Mouse (Mus musculus): ENCODE measurements around the gene Olfr1062.
A peak's percentile ranks its signal among the peaks of the same experiment; 100 is the strongest.
"Not testable (repeated sequence)": the region's sequence is repeated elsewhere in the genome, so short reads cannot be mapped to it uniquely, and the experiment has no call there.

The Olfr1062 gene

GRCm38 (mm10) chr2:86426649-86427048 lies at the start of gene Olfr1062:
TSS of gene Olfr1062 (minus strand) at chr2:86426749.
- DNase-seq (ENCODE audit: low read depth), result not testable (repeated sequence)

- peak; percentile 33 for DNase-seq (ENCODE audit: low read depth)
These were observed 38.0 kb upstream of the Olfr1062 start for GRCm38 (mm10) chr2:86464442-86465109.

- no peak for DNase-seq (ENCODE audit: low read depth)
These were observed 33.9 kb upstream of the Olfr1062 start for GRCm38 (mm10) chr2:86460434-86460833.

- DNase-seq (ENCODE audit: low read depth), result no peak
These were observed 29.6 kb upstream of the Olfr1062 start, which contains the start of gene Olfr1066 for GRCm38 (mm10) chr2:86456169-86456568. TSS of gene Olfr1066 (minus strand) at chr2:86456269.

- not testable (repeated sequence) for DNase-seq (ENCODE audit: low read depth)
These were observed 23.9 kb upstream of the Olfr1062 start, which contains the start of gene Olfr1065 for GRCm38 (mm10) chr2:86450491-86450890. TSS of gene Olfr1065 (minus strand) at chr2:86450591.

- DNase-seq (ENCODE audit: low read depth), result not testable (repeated sequence)
These were observed 15.6 kb upstream of the Olfr1062 start for GRCm38 (mm10) chr2:86442101-86442500.

- DNase-seq (ENCODE audit: low read depth), result not testable (repeated sequence)
These were observed 2.0 kb upstream of the Olfr1062 start for GRCm38 (mm10) chr2:86428511-86428910.

- no peak for DNase-seq (ENCODE audit: low read depth)
These were observed 12.6 kb downstream of the Olfr1062 start, which contains the start of gene Olfr1061 for GRCm38 (mm10) chr2:86413950-86414349. TSS of gene Olfr1061 (minus strand) at chr2:86414050.

- DNase-seq (ENCODE audit: low read depth), result no peak
These were observed 31.4 kb downstream of the Olfr1062 start for GRCm38 (mm10) chr2:86395114-86395513.

- not testable (repeated sequence) for DNase-seq (ENCODE audit: low read depth)
These were observed 38.1 kb downstream of the Olfr1062 start, which contains the start of gene Olfr1058 for GRCm38 (mm10) chr2:86388461-86388860. TSS of gene Olfr1058 (minus strand) at chr2:86388561.

- DNase-seq (ENCODE audit: low read depth), result no peak
These were observed 48.3 kb downstream of the Olfr1062 start, which contains the start of gene Olfr1057 for GRCm38 (mm10) chr2:86378293-86378692. TSS of gene Olfr1057 (minus strand) at chr2:86378393.

Measured in induced T-regulatory cell, adult 2 months (primary cell).